Mouse (Mus musculus) ES-Bruce4 (cell line): ENCODE results near the gene Mapk3. TPM values are rescaled to one million over a fixed set of nuclear protein-coding genes. Genes with fewer than 3 reads are reported as not detected.
A peak's percentile ranks its signal among the peaks of the same experiment; 100 is the strongest.

ENCODE experiments used
- H3K27ac ChIP-seq: 2 replicates; pipeline ENCODE4 v1.5.1; 2012; ENCODE audit warnings: low read length, inconsistent platforms; ENCODE audit not compliant: insufficient read depth
- H3K27me3 ChIP-seq: 2 replicates; pipeline ENCODE4 v1.6.1; 2012; ENCODE audit warnings: mild to moderate bottlenecking, low read length, inconsistent platforms; ENCODE audit not compliant: control insufficient read depth, poor library complexity, insufficient read depth, severe bottlenecking
- H3K36me3 ChIP-seq: 2 replicates; pipeline ENCODE4 v1.6.1; 2012; ENCODE audit warnings: inconsistent platforms, mild to moderate bottlenecking, low read length, moderate library complexity; ENCODE audit not compliant: control insufficient read depth, poor library complexity, insufficient read depth, severe bottlenecking
- H3K4me1 ChIP-seq: one replicate; pipeline ENCODE4 v1.8.1; 2011; ENCODE audit warnings: low read length; ENCODE audit not compliant: control insufficient read depth, insufficient read depth
- H3K4me3 ChIP-seq: 2 replicates; pipeline ENCODE4 v1.5.1; 2011; ENCODE audit warnings: low read depth, mild to moderate bottlenecking, low read length
- H3K9ac ChIP-seq: 2 replicates; pipeline ENCODE4 v1.6.1; 2012; ENCODE audit warnings: low read depth, mild to moderate bottlenecking, inconsistent platforms; ENCODE audit not compliant: poor library complexity, severe bottlenecking
- H3K9me3 ChIP-seq: replicated peaks from 2 replicates; pipeline ENCODE4 v1.6.1; 2012; ENCODE audit warnings: mild to moderate bottlenecking, low read length, inconsistent platforms; ENCODE audit not compliant: control insufficient read depth, poor library complexity, insufficient read depth, severe bottlenecking
- CTCF ChIP-seq: IDR thresholded peaks from one replicate; pipeline ENCODE4 v1.8.1; 2011; ENCODE audit warnings: low read depth, low read length
- EP300 ChIP-seq: IDR thresholded peaks from 2 replicates; pipeline ENCODE4 v1.6.1; 2011; ENCODE audit warnings: low read depth, low read length; ENCODE audit not compliant: insufficient read depth
- POLR2A ChIP-seq: IDR thresholded peaks from one replicate; pipeline ENCODE4 v1.8.1; 2011; ENCODE audit warnings: low read length; ENCODE audit not compliant: insufficient read depth
- polyA plus RNA-seq: library from polyadenylated mRNA; stranded (reverse); fragments of >200 nt; gene quantifications from 2 replicates; pipeline ENCODE4 v1.2.4, GENCODE M21; 2011; ENCODE audit warnings: low read depth; ENCODE audit not compliant: missing spikeins, insufficient read depth, insufficient read length

The Mapk3 gene
- polyA plus RNA-seq, 1 experiment: 102 TPM

- Histone ChIP-seq H3K9ac (peak overlapping the region; percentile 96), H3K27me3 (no peaks in the 10 kb centered on the region), H3K4me1 (no peaks in the 10 kb centered on the region), H3K27ac (peak overlapping the region; percentile 67), H3K36me3 (peaks cover 50% of the 10 kb centered on the region), H3K9me3 (no peaks in the 10 kb centered on the region), H3K4me3 (peak overlapping the region; percentile 91)
- TF ChIP-seq EP300 (no peak), CTCF (no peak), POLR2A (no peak)
Measured at GRCm38 (mm10) chr7:126792721-126793443, 33.5 kb downstream of the Mapk3 start.

GRCm38 (mm10) chr7:126793456-126794270 lies 34.3 kb downstream of the Mapk3 start:
- Histone ChIP-seq H3K27ac (no peak overlapping the region), H3K9me3 (no peaks in the 10 kb centered on the region), H3K4me1 (no peaks in the 10 kb centered on the region), H3K9ac (peak overlapping the region; percentile 96; the same call in 1 of the 2 replicates), H3K4me3 (no peak overlapping the region), H3K36me3 (peaks cover 46% of the 10 kb centered on the region), H3K27me3 (no peaks in the 10 kb centered on the region)
- TF ChIP-seq CTCF (no peak), POLR2A (no peak), EP300 (no peak)

GRCm38 (mm10) chr7:126794271-126794605 lies 34.8 kb downstream of the Mapk3 start:
- TF ChIP-seq POLR2A (no peak), EP300 (no peak), CTCF (no peak)
- Histone ChIP-seq H3K9ac (no peak overlapping the region), H3K9me3 (no peaks in the 10 kb centered on the region), H3K4me1 (no peaks in the 10 kb centered on the region), H3K27ac (no peak overlapping the region), H3K27me3 (no peaks in the 10 kb centered on the region), H3K4me3 (no peak overlapping the region), H3K36me3 (peaks cover 41% of the 10 kb centered on the region)

- H3K27ac ChIP-seq: no peak overlapping the region
- no peaks in the 10 kb centered on the region for H3K9me3 ChIP-seq
- no peaks in the 10 kb centered on the region for H3K27me3 ChIP-seq
- TF ChIP-seq CTCF (peak; percentile 42), POLR2A (no peak), EP300 (no peak)
- peak overlapping the region; percentile 52; the same call in 1 of the 2 replicates for H3K4me3 ChIP-seq
- H3K4me1 ChIP-seq: no peaks in the 10 kb centered on the region
- H3K36me3 ChIP-seq: peaks cover 29% of the 10 kb centered on the region
- no peak overlapping the region for H3K9ac ChIP-seq
Measured at GRCm38 (mm10) chr7:126795387-126796317, 36.3 kb downstream of the Mapk3 start.

GRCm38 (mm10) chr7:126796350-126796932 lies 37.0 kb downstream of the Mapk3 start:
- Histone ChIP-seq H3K27ac (no peak overlapping the region), H3K27me3 (no peaks in the 10 kb centered on the region), H3K9ac (no peak overlapping the region), H3K4me3 (peak overlapping the region; percentile 52), H3K36me3 (peaks cover 28% of the 10 kb centered on the region), H3K4me1 (no peaks in the 10 kb centered on the region), H3K9me3 (no peaks in the 10 kb centered on the region)
- no peak for TF ChIP-seq CTCF
- TF ChIP-seq EP300: no peak
- TF ChIP-seq POLR2A: no peak
